ENCODE assay signal across 17 mouse cellular contexts in genomic region chr1:138716991-138717390, GRCm38 (mm10).
"Had no signal": no experiment of that assay in that cellular context is flagged by ENCODE, and none has a peak within 500 bp of the region (broad histone marks: within the 10 kb centered on the region; RNA-seq: fewer than 3 reads in every experiment).

No protein-coding gene starts in this region.

- H3K9me3 ChIP-seq: midbrain, embryonic 10.5 days; midbrain, embryonic 12.5 days; neural tube, embryonic 13.5 days; neural tube, embryonic 15.5 days; stomach, embryonic 15.5 days had no signal

- DNase-seq: lung, adult 18-20 months; lung, postnatal 14 days; lung, postnatal 4 days; midbrain, embryonic 14.5 days; right cerebral cortex, postnatal 14 days; thymus, adult 2 months; thymus, postnatal 25 days; thymus, postnatal 4 days had no signal

- H3K4me2 ChIP-seq: midbrain, embryonic 12.5 days; neural tube, embryonic 13.5 days; neural tube, embryonic 15.5 days; stomach, embryonic 15.5 days had no signal

- H3K4me1 ChIP-seq: midbrain, embryonic 10.5 days; midbrain, embryonic 12.5 days; neural tube, embryonic 13.5 days; neural tube, embryonic 15.5 days had no signal

- H3K27ac ChIP-seq: liver, embryonic 14.5 days; midbrain, embryonic 10.5 days; midbrain, embryonic 12.5 days; neural tube, embryonic 13.5 days; neural tube, embryonic 15.5 days; stomach, embryonic 15.5 days; stomach, postnatal 0 days had no signal

- H3K9ac ChIP-seq: liver, embryonic 14.5 days; midbrain, embryonic 12.5 days; neural tube, embryonic 13.5 days; neural tube, embryonic 15.5 days; stomach, embryonic 15.5 days had no signal

- H3K27me3 ChIP-seq: midbrain, embryonic 12.5 days; neural tube, embryonic 13.5 days; neural tube, embryonic 15.5 days; stomach, embryonic 15.5 days had no signal

- H3K36me3 ChIP-seq: midbrain, embryonic 10.5 days; midbrain, embryonic 12.5 days; neural tube, embryonic 13.5 days; neural tube, embryonic 15.5 days; stomach, embryonic 15.5 days had no signal

- ATAC-seq: midbrain, embryonic 16.5 days had no signal

- H3K4me3 ChIP-seq: midbrain, embryonic 10.5 days; midbrain, embryonic 12.5 days; myocyte; neural tube, embryonic 13.5 days; neural tube, embryonic 15.5 days; stomach, embryonic 15.5 days had no signal
